In genomic region chr1:169224431-169224830, GRCm38 (mm10) we compare ENCODE assay signal across 14 mouse cellular contexts.
"Had no signal": no experiment of that assay in that cellular context is flagged by ENCODE, and none has a peak within 500 bp of the region (broad histone marks: within the 10 kb centered on the region; RNA-seq: fewer than 3 reads in every experiment).

No protein-coding gene starts in this region.

- H3K9ac ChIP-seq: limb, embryonic 13.5 days; liver, embryonic 14.5 days; lung, embryonic 14.5 days; midbrain, embryonic 15.5 days; stomach, embryonic 15.5 days had no signal

- H3K36me3 ChIP-seq: limb, embryonic 13.5 days; midbrain, embryonic 15.5 days; stomach, embryonic 15.5 days had no signal

- DNase-seq: left cerebral cortex, postnatal 4 days; lung, embryonic 14.5 days; lung, postnatal 10 days; lung, postnatal 4 days; right cerebral cortex, postnatal 14 days; thymus, adult 2 months; thymus, postnatal 25 days had no signal

- H3K27ac ChIP-seq: limb, embryonic 13.5 days; liver, embryonic 14.5 days; midbrain, embryonic 15.5 days; stomach, embryonic 15.5 days had no signal

- H3K4me1 ChIP-seq: limb, embryonic 13.5 days; megakaryocyte, embryonic 14.5 days; midbrain, embryonic 15.5 days; stomach, embryonic 15.5 days had no signal

- H3K27me3 ChIP-seq: limb, embryonic 13.5 days; megakaryocyte, embryonic 14.5 days; midbrain, embryonic 15.5 days; stomach, embryonic 15.5 days had no signal

- ATAC-seq: inflammation-experienced regulatory T-cells, adult 6 months; midbrain, embryonic 15.5 days had no signal

- H3K9me3 ChIP-seq: limb, embryonic 13.5 days; midbrain, embryonic 15.5 days; stomach, embryonic 15.5 days had no signal

- H3K4me3 ChIP-seq: limb, embryonic 13.5 days; megakaryocyte, embryonic 14.5 days; midbrain, embryonic 15.5 days; stomach, embryonic 15.5 days had no signal

- H3K4me2 ChIP-seq: limb, embryonic 13.5 days; lung, embryonic 14.5 days; midbrain, embryonic 11.5 days; midbrain, embryonic 15.5 days; stomach, embryonic 15.5 days had no signal
